Mouse (Mus musculus) kidney, adult 8-10 months (tissue): Measurements from ENCODE around the gene Magi2.
"Not testable (repeated sequence)": the region's sequence is repeated elsewhere in the genome, so short reads cannot be mapped to it uniquely, and the experiment has no call there.

Experiments used
- DNase-seq, 2 experiments: peaks; one replicate each; pipeline ENCODE4 v3.0.0; 2022

Magi2 gene

DNA sequence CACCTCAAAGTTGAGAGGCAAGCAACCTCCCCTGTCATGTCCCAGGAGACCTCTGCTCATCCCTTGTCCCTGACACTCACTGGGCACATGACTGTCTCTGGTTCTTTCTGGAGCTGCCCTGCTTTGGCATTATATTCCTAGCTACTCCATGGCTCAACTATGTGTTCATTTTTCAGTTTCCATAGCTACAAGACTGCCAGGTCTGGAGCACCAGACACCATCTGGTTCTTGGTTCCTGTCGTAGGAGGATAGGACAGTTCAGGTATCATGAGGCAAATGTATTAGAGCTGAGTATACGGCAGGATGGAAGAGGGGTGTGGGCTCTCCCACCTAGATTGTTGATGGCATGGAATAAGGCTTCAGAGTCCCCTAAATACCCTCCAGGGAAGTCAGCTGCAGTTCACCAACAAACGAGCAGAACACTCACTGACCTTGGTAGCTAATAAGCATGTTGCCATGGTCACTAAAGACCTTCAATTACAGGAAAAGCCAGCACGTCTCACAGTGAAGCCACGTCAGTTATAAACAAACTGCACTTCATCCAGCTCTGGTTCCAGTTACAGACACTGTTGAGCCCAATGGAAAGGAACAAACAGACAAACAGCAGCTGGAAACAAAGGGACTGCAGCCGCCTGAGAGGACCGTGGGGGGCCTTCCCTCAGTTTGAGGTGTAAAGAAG is 1449.5 kb downstream of the Magi2 start:
- DNase-seq: no peak

DNA sequence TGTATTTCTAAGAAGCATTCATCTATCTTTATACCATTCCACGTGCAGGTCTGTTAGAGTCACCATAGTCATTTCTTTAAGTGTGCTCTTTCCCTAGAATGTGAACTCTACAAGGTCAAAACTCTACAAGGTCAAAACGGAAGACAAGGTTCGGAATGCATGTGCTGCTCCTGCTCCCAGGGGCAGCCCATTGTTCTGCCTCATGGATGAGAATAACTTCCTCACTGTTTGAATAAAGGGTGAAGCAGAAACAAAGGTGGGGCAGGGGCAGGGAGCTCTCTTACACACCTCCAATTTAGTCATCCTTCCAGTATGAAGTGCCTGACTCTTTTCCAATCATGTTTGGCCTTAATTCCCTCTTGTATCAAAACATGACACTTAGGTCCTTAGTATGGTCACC is 1450.4 kb downstream of the Magi2 start:
- no peak for DNase-seq

DNA sequence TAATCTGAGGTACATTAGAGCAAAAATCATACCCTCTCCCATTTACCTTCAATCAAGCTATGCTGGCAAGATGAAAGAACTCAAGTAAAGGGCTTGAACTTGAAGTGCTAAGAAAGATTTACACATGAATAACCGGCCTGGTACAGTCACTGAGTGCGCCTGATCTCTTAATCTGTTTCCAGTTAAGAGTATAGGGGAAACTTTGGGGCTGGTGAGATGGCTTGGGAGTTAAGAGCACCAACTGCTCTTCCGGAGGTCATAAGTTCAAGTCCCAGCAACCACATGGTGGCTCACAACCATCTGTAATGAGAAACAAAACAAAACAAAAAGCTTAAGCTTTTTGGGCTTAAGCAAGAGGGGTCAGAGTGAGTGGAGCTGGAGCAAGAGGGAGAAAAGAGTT is 1451.7 kb downstream of the Magi2 start:
- no peak for DNase-seq

DNA sequence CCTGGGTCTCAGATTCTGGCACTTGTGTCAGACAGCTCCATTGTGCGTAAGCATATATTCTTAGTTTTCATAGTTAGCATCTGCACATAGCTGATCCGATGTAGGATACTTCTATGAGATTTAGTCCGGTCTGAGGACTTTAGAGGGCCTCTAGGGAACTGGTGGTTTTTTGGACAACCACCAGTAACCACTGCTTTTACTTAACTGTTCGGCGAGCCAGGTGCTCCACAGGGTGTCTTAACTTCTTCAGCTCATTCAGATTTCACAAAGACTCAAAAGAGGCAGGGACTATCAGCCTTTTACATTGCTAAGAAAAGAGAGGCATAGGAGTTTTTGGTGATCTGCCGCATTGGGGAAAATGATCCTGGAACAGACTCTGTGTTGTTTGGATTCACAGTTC is 1453.1 kb downstream of the Magi2 start:
- no peak for DNase-seq

DNA sequence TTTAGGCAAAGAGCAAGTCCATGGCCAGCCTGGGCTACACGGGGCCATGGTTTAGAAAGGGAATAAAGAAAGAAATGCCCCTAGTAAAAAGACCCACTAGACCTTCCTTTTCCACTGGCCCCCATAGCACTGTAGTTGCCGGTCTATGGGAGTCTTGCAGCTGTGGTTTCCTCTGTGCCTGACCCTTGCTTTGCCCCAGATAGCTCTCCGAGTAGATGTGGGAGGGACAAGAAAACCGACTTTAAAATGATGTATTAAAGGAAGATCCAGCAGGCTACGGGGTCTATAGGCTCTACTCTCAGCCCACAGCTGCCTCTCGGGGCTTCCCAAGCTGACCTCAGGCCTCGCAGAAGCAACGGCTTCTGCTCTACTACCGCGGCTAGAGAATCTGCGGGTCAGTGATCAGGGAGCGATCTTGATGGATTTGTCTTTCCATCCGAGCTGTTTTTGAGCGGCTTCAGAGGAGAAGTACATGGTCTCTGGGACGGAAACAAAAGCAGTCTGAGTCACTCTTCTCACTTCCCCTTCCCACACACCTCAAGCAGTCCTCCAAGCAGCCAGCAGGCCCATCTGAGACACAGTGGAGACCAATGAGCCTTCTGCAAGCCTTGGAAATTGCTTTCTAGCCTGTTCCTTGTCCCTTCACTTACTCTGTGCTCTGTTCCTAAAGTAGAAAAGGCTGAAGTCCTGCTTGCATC is 1454.1 kb downstream of the Magi2 start:
- DNase-seq: no peak

DNA sequence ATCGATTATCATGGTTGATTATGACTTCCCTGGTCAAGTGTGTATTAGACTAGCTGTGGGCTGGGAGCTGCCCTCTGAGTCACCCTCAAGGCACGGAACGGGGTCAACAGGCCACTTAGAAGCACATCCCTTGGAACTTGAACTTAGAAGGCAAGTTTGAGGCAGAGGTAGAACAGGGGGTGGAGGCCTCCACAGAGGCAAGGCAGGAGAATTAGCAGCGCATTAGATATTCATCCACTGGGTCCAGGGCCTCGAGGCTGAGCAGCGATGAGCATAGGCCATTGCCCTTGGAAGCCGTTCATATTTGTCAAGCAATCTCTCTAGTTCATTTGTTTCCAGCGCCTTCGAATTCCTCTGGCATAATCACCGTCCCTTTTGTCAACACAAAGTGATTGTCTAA is 1454.8 kb downstream of the Magi2 start:
- no peak for DNase-seq

DNA sequence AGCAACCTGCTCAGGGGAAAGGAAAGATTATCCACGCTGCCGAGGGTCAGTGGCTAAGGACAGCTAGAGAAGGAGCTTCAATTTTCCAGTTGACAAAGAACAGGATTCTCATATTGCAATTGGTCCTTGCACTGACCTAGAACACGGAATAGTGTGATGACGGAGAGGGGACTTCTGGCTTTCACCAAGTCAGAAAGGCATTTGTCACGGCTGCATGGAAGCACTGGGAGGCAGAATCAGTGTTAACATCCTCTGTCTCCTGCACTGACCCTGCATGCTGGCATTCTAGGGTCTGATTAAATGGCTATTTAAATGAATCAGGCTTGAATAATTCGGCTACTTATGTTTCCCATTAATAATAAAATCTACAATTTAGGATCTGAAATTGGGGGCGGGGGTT is 1455.4 kb downstream of the Magi2 start:
- DNase-seq: no peak

DNA sequence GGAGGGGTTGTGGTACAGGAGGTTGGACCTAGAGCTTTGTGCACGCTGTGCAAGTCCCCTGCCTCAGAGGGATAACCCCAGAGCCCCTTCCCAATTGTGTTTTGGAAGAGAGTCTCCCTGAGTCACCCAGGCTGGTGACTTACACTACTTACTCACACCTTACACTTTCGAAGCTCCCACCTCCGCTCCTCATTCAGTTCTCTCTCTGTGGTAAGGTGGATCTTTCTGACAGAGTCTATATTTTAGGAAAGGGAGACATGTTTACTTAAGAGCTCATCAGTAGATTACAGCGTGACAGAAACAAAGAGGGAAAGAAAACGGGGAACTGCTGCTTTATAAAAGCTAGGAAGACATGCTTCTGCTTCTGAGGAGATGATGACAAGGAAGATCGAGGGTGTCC is 1457.3 kb downstream of the Magi2 start:
- DNase-seq: no peak

DNA sequence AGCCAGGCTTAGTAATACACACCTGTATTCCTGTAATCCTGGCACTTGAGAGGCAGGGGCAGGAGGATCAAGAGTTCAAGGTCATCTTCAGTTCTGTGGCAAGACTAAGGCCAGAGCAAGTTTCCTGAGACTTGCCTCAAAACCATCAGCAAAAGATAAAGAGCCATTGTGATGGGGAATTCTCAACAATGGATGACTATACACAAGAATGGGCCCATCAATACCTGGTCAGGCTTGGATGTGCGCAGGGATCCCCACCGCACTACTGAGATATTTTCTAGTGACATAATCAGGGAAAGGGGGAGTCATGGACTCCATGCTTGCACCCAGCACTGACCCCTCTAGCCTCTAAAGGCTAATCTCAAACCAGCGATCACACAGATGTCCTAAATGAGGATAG is 1465.4 kb downstream of the Magi2 start:
- DNase-seq: no peak

DNA sequence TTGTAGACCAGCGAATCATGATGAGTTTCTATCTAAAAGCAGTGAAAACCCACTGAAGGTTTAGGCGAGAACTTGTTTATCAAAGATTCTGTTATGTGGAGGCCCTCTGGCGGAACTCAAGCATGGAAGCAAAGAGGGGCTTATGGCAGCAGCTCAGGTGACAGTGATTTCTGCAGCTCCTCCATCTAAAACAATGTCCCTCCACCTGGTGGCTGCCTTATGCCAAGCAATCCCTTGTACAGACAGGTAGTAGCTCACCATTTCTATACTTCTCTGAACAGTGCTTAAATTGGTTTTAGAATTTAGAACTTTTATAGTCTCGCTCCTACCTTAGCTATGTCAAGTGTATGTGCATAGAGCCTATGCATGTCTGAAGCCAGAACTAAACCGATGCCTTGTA is 1472.3 kb downstream of the Magi2 start:
- DNase-seq: no peak

DNA sequence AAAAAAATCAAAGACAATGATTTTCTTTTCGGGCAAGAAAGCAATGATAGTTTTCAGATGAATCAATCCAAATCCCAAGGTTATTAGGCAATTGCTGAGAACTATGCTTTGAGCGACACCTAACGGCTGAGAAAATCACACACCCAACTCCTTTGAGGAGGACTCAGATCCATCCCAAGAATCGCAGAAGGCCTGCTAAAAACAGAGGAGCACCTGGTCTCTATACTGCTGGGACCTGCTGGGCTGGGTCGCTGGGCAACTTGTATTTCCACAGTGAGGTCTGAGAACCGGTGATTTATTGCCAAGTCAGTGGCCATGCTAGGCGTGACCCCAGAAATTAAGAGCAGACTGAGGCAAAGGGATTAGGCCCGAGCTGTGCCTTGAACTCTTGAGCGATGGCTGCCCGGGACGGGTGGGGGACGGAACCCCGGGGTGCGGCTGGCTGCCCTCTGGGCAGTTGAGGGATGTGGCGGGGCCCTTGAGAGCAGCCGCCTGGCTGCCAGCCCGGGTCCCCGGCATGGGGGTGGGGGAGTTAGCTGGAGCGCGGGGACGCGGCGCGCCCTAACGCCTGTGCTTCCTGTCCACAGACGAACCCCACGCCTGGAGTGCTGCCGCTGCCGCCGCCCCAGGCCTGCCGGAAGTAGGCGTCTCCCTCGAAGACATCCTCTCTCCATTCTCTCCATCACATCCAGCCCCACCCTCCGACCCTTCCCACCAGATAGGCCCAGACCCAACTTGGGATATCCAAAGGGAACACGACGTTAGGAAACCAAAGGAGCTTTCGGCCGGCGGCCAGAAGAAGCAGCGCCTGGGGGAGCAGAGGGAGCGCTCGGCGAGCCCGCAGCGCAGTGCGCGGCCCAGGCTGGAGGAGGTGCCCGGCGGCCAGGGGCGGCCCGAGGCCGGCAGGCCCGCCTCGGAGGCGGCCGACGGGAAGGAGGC is 1474.9 kb downstream of the Magi2 start:
- peak; percentile 76 to 88 for DNase-seq

DNA sequence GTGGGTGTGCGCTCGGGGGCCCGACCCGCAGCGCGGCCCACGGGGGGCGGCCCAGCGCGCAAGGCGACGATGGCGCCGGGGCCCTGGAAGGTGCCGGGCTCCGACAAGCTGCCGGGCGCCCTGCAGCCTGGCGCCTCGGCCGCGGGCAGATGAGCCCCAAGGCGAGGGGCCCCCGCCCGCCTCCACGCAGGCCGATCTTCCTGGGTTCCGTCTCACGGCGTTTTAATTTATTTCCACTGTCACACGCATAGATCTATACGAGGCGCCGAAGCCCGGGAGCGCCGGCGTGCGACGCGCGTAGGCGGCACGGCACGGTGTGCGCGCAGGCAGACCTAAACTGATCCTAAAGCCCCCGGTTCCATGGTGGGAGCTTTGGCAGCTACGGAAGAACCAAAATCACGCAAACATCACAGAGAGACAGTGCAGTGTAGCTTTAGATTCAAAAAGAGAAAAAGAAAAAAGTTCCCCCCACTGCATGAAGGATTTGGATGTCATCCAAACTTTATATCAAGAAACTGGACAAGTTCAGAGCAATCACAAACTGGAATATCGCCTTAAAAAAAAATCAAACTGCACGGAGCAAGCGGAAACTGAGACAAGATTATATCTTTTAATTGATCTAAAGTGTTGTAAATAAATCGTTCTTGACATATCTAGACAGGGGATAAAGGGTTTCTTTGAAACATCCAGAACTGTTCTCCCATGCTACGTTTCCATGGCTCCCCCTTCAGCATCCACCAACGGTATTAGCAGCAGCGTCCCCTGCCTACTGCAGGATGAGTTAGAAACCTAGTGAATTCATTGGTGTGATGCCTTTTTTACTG is 1475.9 kb downstream of the Magi2 start:
- peak in 1 of 2 experiments; percentile 2 for DNase-seq

DNA sequence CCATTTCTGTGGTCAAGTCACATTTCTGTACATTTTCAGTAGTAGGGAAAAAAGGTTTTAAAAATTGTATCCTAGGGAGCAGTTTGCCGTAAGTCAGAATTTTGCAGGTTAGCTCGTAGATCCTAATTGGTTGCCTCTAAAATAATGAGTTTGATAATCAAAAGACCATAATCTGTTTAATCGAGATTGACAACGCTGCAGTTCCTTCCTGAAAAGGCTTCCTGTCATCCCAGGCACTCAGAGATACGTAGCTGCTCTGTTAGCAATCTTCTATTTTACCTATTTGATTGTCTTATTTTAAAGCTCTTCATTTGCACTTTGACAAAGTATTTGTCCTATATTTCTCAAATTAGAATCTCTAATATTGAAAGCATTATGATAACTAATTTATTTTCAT is 1476.5 kb downstream of the Magi2 start:
- no peak for DNase-seq

DNA sequence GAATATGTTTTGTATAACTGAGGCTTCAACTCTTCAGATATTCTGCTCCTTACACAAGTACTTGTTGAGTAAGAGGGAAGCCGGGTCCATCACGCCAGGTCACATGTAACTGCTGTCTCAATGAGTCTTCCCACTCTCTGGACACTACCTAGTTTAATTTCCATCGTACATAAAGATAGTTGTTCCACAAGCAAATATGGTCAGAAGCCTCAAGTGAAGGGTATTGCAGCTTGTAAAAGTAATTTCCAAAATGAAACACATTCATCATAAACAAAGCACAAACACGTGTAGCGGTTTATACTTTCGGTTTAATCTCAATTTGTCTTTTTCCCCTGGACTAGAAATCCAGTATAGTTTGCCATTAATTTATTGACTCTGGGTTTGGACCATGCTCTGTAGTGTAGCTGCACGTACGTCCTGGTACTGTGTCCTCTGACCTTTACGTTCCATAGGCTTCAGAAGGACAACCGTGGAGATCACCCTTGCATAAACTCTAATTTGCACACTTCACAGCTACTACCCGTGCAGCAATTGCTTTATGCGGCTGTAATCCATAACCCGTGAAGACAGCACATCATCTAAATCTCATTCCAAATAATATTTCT is 1477.2 kb downstream of the Magi2 start:
- DNase-seq: no peak

DNA sequence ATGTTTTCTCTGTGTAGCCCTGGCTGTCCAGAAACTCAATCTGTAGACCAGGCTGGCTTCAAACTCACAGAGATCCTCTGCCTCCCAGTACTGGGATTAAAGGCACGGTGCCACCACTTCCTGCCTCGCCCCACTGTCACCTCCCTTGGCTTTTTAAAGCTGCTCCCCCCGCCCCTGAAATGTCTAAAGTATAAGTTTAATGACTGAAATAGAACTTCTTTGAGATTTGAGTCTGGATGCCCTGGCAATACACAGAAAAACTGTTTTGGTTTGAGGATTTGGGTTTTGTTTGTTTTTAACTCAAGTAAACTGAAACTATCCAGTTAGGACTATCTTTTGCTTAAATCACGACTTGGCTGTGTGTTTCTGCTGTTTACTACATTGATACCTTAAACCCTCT is 1478.0 kb downstream of the Magi2 start:
- DNase-seq: no peak

DNA sequence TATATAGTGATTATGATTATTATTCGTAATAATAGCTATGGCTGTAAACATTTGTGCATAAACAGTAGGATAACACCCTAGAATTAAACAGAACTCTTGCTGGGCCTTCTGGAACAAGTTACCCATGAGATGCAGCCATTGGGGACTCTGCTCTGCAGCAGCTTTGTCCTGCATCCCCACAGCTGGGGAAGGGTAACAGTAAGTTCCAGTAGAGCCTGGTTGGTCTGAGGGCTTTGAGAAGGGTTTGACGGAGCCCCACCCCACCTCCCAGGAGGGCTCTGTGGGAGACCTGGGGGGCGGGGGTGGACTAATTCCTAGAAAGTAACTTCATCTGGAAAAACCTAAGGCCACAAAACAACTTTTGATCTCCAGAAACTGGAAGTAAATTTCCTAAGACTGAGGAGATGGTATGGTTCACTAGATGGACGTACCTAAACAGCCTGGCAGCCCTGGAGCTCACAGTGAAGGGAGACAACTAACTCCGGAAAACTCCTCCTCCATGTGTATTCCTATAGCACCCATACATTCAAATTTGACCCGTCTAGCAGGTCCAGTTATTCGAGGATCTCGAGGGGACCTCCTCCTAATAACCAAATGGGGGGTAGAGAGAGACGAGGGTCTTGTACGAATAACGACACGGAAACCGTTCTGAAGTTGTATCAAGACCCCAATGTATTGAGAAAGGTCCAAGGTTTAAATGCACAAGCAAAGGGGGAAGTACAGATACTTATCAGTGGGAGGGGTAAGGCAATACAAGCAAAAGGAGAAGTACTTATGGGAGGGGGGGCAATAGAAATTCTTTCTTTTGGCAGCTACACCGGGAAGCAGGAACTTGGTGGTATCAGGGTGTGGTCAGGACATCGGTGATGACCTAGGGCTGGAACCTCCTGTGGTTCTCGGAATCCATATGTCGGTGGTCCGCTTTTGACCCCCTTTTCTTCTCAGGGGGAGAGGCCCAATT is 1479.8 kb downstream of the Magi2 start:
- not testable (repeated sequence) for DNase-seq

DNA sequence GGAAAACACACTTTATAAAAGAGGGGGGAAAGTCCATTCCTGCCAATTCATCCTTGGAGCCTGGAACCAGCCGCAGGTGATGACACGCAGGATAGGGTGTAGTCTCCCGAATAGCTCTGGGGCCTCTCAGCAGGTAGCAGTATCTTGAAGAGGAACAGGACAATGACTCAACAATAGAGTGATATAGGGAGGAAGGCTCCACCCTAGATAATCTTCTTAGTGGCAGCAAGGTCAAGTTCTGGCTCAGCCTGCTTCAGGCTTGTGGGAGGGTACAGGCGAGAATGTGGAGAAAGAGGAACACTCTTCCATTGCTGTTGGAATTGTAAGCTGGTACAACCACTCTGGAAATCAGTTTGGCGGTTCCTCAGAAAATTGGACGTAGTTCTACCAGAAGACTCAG is 1484.0 kb downstream of the Magi2 start:
- not testable (repeated sequence) for DNase-seq

DNA sequence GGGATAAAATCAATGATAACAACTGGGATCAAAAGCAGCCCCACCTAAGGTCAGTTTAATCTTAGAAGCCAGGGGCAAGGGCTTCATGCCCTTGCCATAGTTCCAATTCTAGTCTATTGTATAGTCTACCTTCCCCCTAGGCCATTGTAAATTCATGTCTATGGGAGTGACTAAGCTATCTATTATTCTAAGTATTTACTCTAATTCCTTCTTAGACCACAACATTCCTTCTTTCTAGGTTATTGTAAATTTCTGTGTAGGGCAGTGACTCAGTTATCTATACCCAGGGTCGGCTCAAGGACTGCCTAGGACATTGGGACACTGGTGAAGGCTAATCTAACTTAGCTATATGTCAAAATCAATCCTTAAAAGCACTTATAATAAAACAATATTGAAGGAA is 1487.8 kb downstream of the Magi2 start:
- DNase-seq: not testable (repeated sequence)

DNA sequence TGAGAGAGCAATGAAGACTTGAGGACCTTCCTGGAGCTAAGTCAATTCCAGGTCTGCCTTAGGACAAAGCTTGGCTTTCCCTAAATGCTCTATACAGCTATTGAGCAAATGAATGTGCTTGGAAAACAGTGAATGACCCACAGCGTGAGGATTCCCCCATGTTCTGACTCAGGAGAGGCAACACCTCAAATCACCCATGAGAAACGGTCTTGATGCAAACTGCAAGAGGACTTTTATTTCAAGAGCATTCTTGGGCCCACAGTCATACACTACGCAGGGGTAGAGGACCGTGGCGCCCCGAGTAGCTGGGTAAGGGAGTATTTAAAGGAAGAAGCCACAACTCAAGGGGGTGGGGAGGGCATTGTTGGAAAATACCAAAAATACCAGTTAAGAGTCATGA is 1489.1 kb downstream of the Magi2 start:
- not testable (repeated sequence) for DNase-seq

DNA sequence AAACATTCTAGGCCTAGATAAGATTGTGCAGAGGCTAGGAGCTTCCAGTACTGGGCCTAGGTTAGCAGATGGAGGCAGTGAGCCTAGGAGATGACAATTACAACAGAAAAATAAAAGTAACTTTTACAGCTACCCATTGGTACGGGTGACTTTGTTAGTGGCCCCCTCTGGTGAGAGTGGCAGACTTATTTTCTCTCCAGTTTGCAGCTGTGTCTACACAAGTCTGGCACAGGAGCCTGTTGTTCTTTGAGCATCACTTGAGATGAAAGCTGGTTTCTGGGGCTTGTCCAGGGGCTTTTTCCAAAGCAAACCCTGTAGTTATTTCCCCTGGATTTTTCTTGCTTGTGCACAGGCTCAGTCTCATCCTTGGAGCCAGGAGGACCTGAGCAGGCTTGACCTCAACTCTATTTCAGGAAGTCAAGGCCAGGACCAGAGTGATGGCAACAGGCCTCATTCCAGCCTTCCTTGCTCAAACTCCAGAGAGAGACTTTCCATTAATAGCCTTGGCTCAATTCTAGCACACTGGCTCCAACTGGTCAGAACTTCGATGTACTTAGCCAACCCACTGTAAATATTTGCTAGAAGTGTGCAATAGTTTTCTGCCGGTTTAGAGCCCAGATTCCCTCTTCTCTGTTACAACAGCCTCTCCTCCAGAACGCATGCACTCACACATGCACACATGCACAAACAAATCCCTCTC is 1493.5 kb downstream of the Magi2 start:
- no peak for DNase-seq
